Mouse (Mus musculus) CH12.LX (cell line): Measurements from ENCODE around the gene Cdx4. TPM values are rescaled to one million over a fixed set of nuclear protein-coding genes. Genes with fewer than 3 reads are reported as not detected.
A peak's percentile ranks its signal among the peaks of the same experiment; 100 is the strongest.

Experiments
- DNase-seq: peaks from one replicate; pipeline ENCODE4 v3.0.0-alpha.2; 2013; ENCODE audit errors: extremely low read depth
- H3K27ac ChIP-seq: 2 replicates; pipeline ENCODE4 v1.5.1; 2012; ENCODE audit warnings: low read depth, mild to moderate bottlenecking, control low read depth, moderate library complexity; ENCODE audit not compliant: insufficient read depth
- H3K27me3 ChIP-seq: replicated peaks from 2 replicates; pipeline ENCODE3; 2012; ENCODE audit warnings: inconsistent platforms
- H3K36me3 ChIP-seq, 2 experiments: replicated peaks in 1 of 2; 2 replicates each; pipeline versions ENCODE3 to v1.6.1; 2012; ENCODE audit warnings: inconsistent platforms in 1 of 2, low read length in 1 of 2, mild to moderate bottlenecking in 1 of 2, mixed read lengths in 1 of 2, moderate library complexity in 1 of 2; ENCODE audit not compliant: control insufficient read depth in 1 of 2, insufficient read depth in 1 of 2
- H3K4me1 ChIP-seq, 2 experiments: 2 replicates each; pipeline ENCODE4 v1.6.1; 2012; ENCODE audit warnings: inconsistent platforms in 1 of 2, moderate library complexity in 1 of 2; ENCODE audit not compliant: insufficient read depth in 2 of 2, control insufficient read depth in 1 of 2
- H3K4me2 ChIP-seq: 2 replicates; pipeline ENCODE4 v1.6.1; 2012; ENCODE audit warnings: low read depth, mild to moderate bottlenecking, control low read depth; ENCODE audit not compliant: poor library complexity, insufficient read depth, severe bottlenecking
- H3K4me3 ChIP-seq, 3 experiments: fragments of 150-350 bp in 1 of 3; sonication (generic) in 1 of 3; replicated peaks in 1 of 3; 2 replicates each; pipeline versions ENCODE3 to v1.5.1; 2011 to 2012; ENCODE audit warnings: low read depth in 2 of 3, low read length in 2 of 3, mild to moderate bottlenecking in 2 of 3, moderate library complexity in 2 of 3, control low read depth in 1 of 3, improper control_type of control experiment in 1 of 3, inconsistent platforms in 1 of 3, mixed read lengths in 1 of 3; ENCODE audit not compliant: poor library complexity in 1 of 3
- H3K79me2 ChIP-seq: replicated peaks from 2 replicates; pipeline ENCODE4 v1.6.1; 2012; ENCODE audit warnings: mild to moderate bottlenecking, moderate library complexity; ENCODE audit not compliant: control insufficient read depth, poor library complexity, insufficient read depth, severe bottlenecking; ENCODE audit errors: extremely low read depth
- H3K9ac ChIP-seq: 2 replicates; pipeline ENCODE4 v1.6.1; 2012; ENCODE audit warnings: low read depth, mild to moderate bottlenecking, control low read depth, moderate library complexity; ENCODE audit not compliant: insufficient read depth
- H3K9me3 ChIP-seq: replicated peaks from 2 replicates; pipeline ENCODE3; 2012; ENCODE audit warnings: low read length, inconsistent platforms, mixed read lengths
- E2F4 ChIP-seq: IDR thresholded peaks from 2 replicates; pipeline ENCODE4 v1.6.1; 2011; ENCODE audit warnings: low read depth, low read length, improper control_type of control experiment; ENCODE audit not compliant: insufficient replicate concordance
- ELF1 ChIP-seq: IDR thresholded peaks from 2 replicates; pipeline ENCODE4 v1.6.1; 2014; ENCODE audit warnings: low read depth, mild to moderate bottlenecking, inconsistent platforms, low read length, improper control_type of control experiment
- ETS1 ChIP-seq: conservative IDR thresholded peaks from 2 replicates; pipeline ENCODE4 v1.6.1; 2012; ENCODE audit warnings: low read depth, mild to moderate bottlenecking, inconsistent platforms, low read length, improper control_type of control experiment, moderate library complexity
- HCFC1 ChIP-seq: IDR thresholded peaks from 2 replicates; pipeline ENCODE4 v1.6.1; 2012; ENCODE audit warnings: low read depth, mild to moderate bottlenecking, inconsistent platforms, low read length, improper control_type of control experiment
- IRF4 ChIP-seq: IDR thresholded peaks from 2 replicates; pipeline ENCODE4 v1.6.1; 2014; ENCODE audit warnings: low read depth, mild to moderate bottlenecking, inconsistent platforms, low read length, improper control_type of control experiment
- JUN ChIP-seq: IDR thresholded peaks from 2 replicates; pipeline ENCODE4 v1.6.1; 2011; ENCODE audit warnings: low read depth, mild to moderate bottlenecking, low read length, improper control_type of control experiment, moderate library complexity; ENCODE audit not compliant: insufficient read depth
- KAT2A ChIP-seq: IDR thresholded peaks from 2 replicates; pipeline ENCODE4 v1.6.1; 2012; ENCODE audit warnings: low read length, improper control_type of control experiment, inconsistent platforms; ENCODE audit not compliant: insufficient replicate concordance
- MAFK ChIP-seq: IDR thresholded peaks from 2 replicates; pipeline ENCODE4 v1.6.1; 2011; ENCODE audit warnings: low read length, improper control_type of control experiment; ENCODE audit not compliant: insufficient replicate concordance
- MAX ChIP-seq: IDR thresholded peaks from 2 replicates; pipeline ENCODE4 v1.6.1; 2011; ENCODE audit warnings: low read length, improper control_type of control experiment
- MAZ ChIP-seq: IDR thresholded peaks from 2 replicates; pipeline ENCODE4 v1.6.1; 2012; ENCODE audit warnings: low read depth, mild to moderate bottlenecking, inconsistent platforms, low read length, improper control_type of control experiment, moderate library complexity
- MEF2A ChIP-seq: IDR thresholded peaks from 2 replicates; pipeline ENCODE4 v1.6.1; 2014; ENCODE audit warnings: low read depth, mild to moderate bottlenecking, inconsistent platforms, low read length, improper control_type of control experiment, borderline replicate concordance
- MXI1 ChIP-seq: IDR thresholded peaks from 2 replicates; pipeline ENCODE4 v1.6.1; 2011; ENCODE audit warnings: mild to moderate bottlenecking, low read depth, low read length, improper control_type of control experiment
- MYC ChIP-seq: IDR thresholded peaks from 2 replicates; pipeline ENCODE4 v1.6.1; 2011; ENCODE audit warnings: low read depth, mild to moderate bottlenecking, improper control_type of control experiment, low read length
- RAD21 ChIP-seq: IDR thresholded peaks from 2 replicates; pipeline ENCODE4 v1.6.1; 2011; ENCODE audit warnings: low read depth, mild to moderate bottlenecking, low read length, improper control_type of control experiment, moderate library complexity
- RCOR1 ChIP-seq: conservative IDR thresholded peaks from 2 replicates; pipeline ENCODE4 v1.6.1; 2012; ENCODE audit warnings: low read depth, mild to moderate bottlenecking, inconsistent platforms, low read length, improper control_type of control experiment
- SMC3 ChIP-seq: IDR thresholded peaks from 2 replicates; pipeline ENCODE4 v1.6.1; 2011; ENCODE audit warnings: low read depth, low read length, improper control_type of control experiment
- TBP ChIP-seq: conservative IDR thresholded peaks from 2 replicates; pipeline ENCODE4 v1.6.1; 2011; ENCODE audit warnings: low read depth, low read length, improper control_type of control experiment
- ZKSCAN1 ChIP-seq: IDR thresholded peaks from 2 replicates; pipeline ENCODE4 v1.6.1; 2012; ENCODE audit warnings: low read depth, inconsistent platforms, low read length, improper control_type of control experiment, borderline replicate concordance
- ZNF384 ChIP-seq: IDR thresholded peaks from 2 replicates; pipeline ENCODE4 v1.6.1; 2012; ENCODE audit warnings: low read depth, low read length, improper control_type of control experiment, inconsistent platforms
- dilution Hi-C: fragments of 300-500 bp; cut with MboI; formaldehyde crosslinking; loops from 2 replicates; pipeline ENCODE4 v1.14.3; 2020; ENCODE audit warnings: low sequenced_read_pairs; ENCODE audit not compliant: extremely low pct_unique_long_range_greater_than_20kb, extremely low pct_ligation_motif_present
- in situ Hi-C: fragments of 300-500 bp; cut with MboI; formaldehyde crosslinking; loops from 3 replicates; pipeline ENCODE4 v1.14.3; 2019; ENCODE audit warnings: low sequenced_read_pairs, low pct_ligation_motif_present, low pct_unique_long_range_greater_than_20kb, mixed read lengths
- polyA plus RNA-seq: library from polyadenylated mRNA; unstranded; fragments of >175 nt; gene quantifications from 2 replicates; pipeline ENCODE4 v1.2.1, GENCODE M21; 2012; ENCODE audit warnings: low read depth; ENCODE audit not compliant: insufficient read length
- total RNA-seq, 2 experiments: library from RNA; depleted of rRNA; stranded (reverse); fragments of 300-350 nt in 1 of 2; fragments of >200 nt in 1 of 2; gene quantifications; 2 replicates each; pipeline ENCODE4 v1.2.3; 2012 to 2014

Gene Cdx4
- total and polyA plus RNA-seq, 3 experiments, result not detected

- H3K9me3 ChIP-seq, result no peaks in the 10 kb centered on the region
- H3K4me2 ChIP-seq, result 0 out of 2 replicates have a peak overlapping the region, but pooled peaks have one; percentile 50
- TF ChIP-seq MAZ (no peak), RCOR1 (no peak), MEF2A (no peak), ETS1 (no peak)
- TF ChIP-seq, all 38 proteins: peak for 0
- Histone ChIP-seq H3K9ac (no peak overlapping the region), H3K27ac (no peak overlapping the region), H3K79me2 (no peaks in the 10 kb centered on the region), H3K4me3 (no peak overlapping the region), H3K4me1 (peaks cover 0 to 15% of the 10 kb centered on the region in 2 experiments; a peak in 2 of 4 replicates), H3K36me3 (no peaks in the 10 kb centered on the region), H3K27me3 (no peaks in the 10 kb centered on the region)
- dilution Hi-C loops, result no loop called here
- DNase-seq, result no peak
- in situ Hi-C loops, result no loop called here
These were observed 34.1 kb upstream of the Cdx4 start for GRCm38 (mm10) chrX:103286899-103287722.

- Histone ChIP-seq H3K27ac (no peak overlapping the region), H3K27me3 (no peaks in the 10 kb centered on the region), H3K4me1 (peaks cover 0 to 15% of the 10 kb centered on the region in 2 experiments; a peak in 2 of 4 replicates), H3K9me3 (no peaks in the 10 kb centered on the region), H3K36me3 (no peaks in the 10 kb centered on the region), H3K4me3 (no peak overlapping the region), H3K9ac (no peak overlapping the region), H3K79me2 (no peaks in the 10 kb centered on the region), H3K4me2 (peak overlapping the region; percentile 50; the same call in 1 of the 2 replicates)
- dilution Hi-C loops, result no loop called here
- TF ChIP-seq E2F4, result no peak
- no peak for TF ChIP-seq MAX
- TF ChIP-seq ETS1, result no peak
- TF ChIP-seq IRF4, result no peak
- TF ChIP-seq MXI1, result no peak
- TF ChIP-seq ZNF384, result no peak; the same call in 1 of the 2 replicates
- no peak for TF ChIP-seq ELF1
- no peak for TF ChIP-seq JUN
- TF ChIP-seq MYC, result no peak
- no peak for TF ChIP-seq RAD21
- TF ChIP-seq ZKSCAN1, result no peak
- no peak for TF ChIP-seq HCFC1
- no peak for TF ChIP-seq SMC3
- no peak for TF ChIP-seq KAT2A
- TF ChIP-seq TBP, result no peak
- TF ChIP-seq MAFK, result no peak
- DNase-seq, result no peak
- in situ Hi-C loops, result no loop called here
These were observed 33.3 kb upstream of the Cdx4 start for GRCm38 (mm10) chrX:103287846-103288377.
